Mouse (Mus musculus) MEL (cell line): ENCODE data around the gene Skp2. TPM values are rescaled to one million over a fixed set of nuclear protein-coding genes. Genes with fewer than 3 reads are reported as not detected.
A peak's percentile ranks its signal among the peaks of the same experiment; 100 is the strongest.
"Not testable (repeated sequence)": the region's sequence is repeated elsewhere in the genome, so short reads cannot be mapped to it uniquely, and the experiment has no call there.

Experiments used
- DNase-seq: peaks from one replicate; pipeline ENCODE4 v3.0.0; 2011; ENCODE audit warnings: low read depth, low spot score
- H3K27ac ChIP-seq: 2 replicates; pipeline ENCODE4 v1.5.1; 2012; ENCODE audit warnings: low read depth, mild to moderate bottlenecking, control low read depth, low read length, moderate library complexity; ENCODE audit not compliant: control insufficient read depth
- H3K27me3 ChIP-seq, 2 experiments: fragments of 150-350 bp in 1 of 2; sonication (generic) in 1 of 2; 2 replicates each; pipeline ENCODE4 v1.6.1; 2012; ENCODE audit warnings: low read length in 2 of 2, mild to moderate bottlenecking in 2 of 2, improper control_type of control experiment in 1 of 2, moderate library complexity in 1 of 2; ENCODE audit not compliant: insufficient read depth in 2 of 2, control insufficient read depth in 1 of 2
- H3K36me3 ChIP-seq, 2 experiments: 2 replicates each; pipeline ENCODE4 v1.6.1; 2012 to 2014; ENCODE audit warnings: low read length in 2 of 2, improper control_type of control experiment in 1 of 2, inconsistent platforms in 1 of 2, mild to moderate bottlenecking in 1 of 2; ENCODE audit not compliant: insufficient read depth in 2 of 2, control insufficient read depth in 1 of 2
- H3K4me1 ChIP-seq, 2 experiments: fragments of 150-350 bp in 1 of 2; sonication (generic) in 1 of 2; 2 replicates each; pipeline ENCODE4 v1.6.1; 2012; ENCODE audit warnings: low read length in 2 of 2, improper control_type of control experiment in 1 of 2, mild to moderate bottlenecking in 1 of 2; ENCODE audit not compliant: insufficient read depth in 2 of 2, control insufficient read depth in 1 of 2
- H3K4me3 ChIP-seq, 2 experiments: fragments of 150-350 bp in 1 of 2; sonication (generic) in 1 of 2; 2 replicates each; pipeline ENCODE4 v1.5.1; 2012; ENCODE audit warnings: low read depth in 2 of 2, low read length in 2 of 2, mild to moderate bottlenecking in 2 of 2, moderate library complexity in 2 of 2, control low read depth in 1 of 2, improper control_type of control experiment in 1 of 2; ENCODE audit not compliant: control insufficient read depth in 1 of 2, insufficient read depth in 1 of 2
- H3K79me2 ChIP-seq: 2 replicates; pipeline ENCODE4 v1.6.1; 2012; ENCODE audit warnings: mild to moderate bottlenecking, low read length, moderate library complexity; ENCODE audit not compliant: control insufficient read depth, poor library complexity, insufficient read depth
- H3K9ac ChIP-seq: 2 replicates; pipeline ENCODE4 v1.6.1; 2012; ENCODE audit warnings: low read depth, mild to moderate bottlenecking, control low read depth, low read length, moderate library complexity; ENCODE audit not compliant: control insufficient read depth, poor library complexity, severe bottlenecking
- H3K9me3 ChIP-seq: fragments of 150-350 bp; sonication (generic); replicated peaks from 2 replicates; pipeline ENCODE4 v1.6.1; 2012; ENCODE audit warnings: mild to moderate bottlenecking, low read length, improper control_type of control experiment, moderate library complexity; ENCODE audit not compliant: insufficient read depth
- CHD2 ChIP-seq: IDR thresholded peaks from 2 replicates; pipeline ENCODE4 v1.6.1; 2011; ENCODE audit warnings: low read length, improper control_type of control experiment
- CTCF ChIP-seq, 3 experiments: IDR thresholded peaks in 2 of 3; conservative IDR thresholded peaks in 1 of 3; 2 replicates each; pipeline ENCODE4 v1.5.1; 2011 to 2012; ENCODE audit warnings: low read length in 3 of 3, low read depth in 2 of 3, mild to moderate bottlenecking in 2 of 3, improper control_type of control experiment in 1 of 3, inconsistent platforms in 1 of 3, mixed read lengths in 1 of 3, moderate library complexity in 1 of 3; ENCODE audit not compliant: control insufficient read depth in 1 of 3, insufficient read depth in 1 of 3, poor library complexity in 1 of 3, severe bottlenecking in 1 of 3
- HCFC1 ChIP-seq: IDR thresholded peaks from 2 replicates; pipeline ENCODE4 v1.6.1; 2012; ENCODE audit warnings: low read depth, mild to moderate bottlenecking, inconsistent platforms, low read length, improper control_type of control experiment, moderate library complexity
- KAT2A ChIP-seq: conservative IDR thresholded peaks from 2 replicates; pipeline ENCODE4 v1.6.1; 2012; ENCODE audit warnings: low read depth, low read length, improper control_type of control experiment, inconsistent platforms
- MAX ChIP-seq: IDR thresholded peaks from 2 replicates; pipeline ENCODE4 v1.6.1; 2011; ENCODE audit warnings: low read length, improper control_type of control experiment
- MYC ChIP-seq: IDR thresholded peaks from 2 replicates; pipeline ENCODE4 v1.6.1; 2011; ENCODE audit warnings: low read depth, mild to moderate bottlenecking, low read length, improper control_type of control experiment, moderate library complexity
- NELFE ChIP-seq: IDR thresholded peaks from 2 replicates; pipeline ENCODE4 v1.6.1; 2011; ENCODE audit warnings: low read depth, low read length, improper control_type of control experiment
- RAD21 ChIP-seq: IDR thresholded peaks from 2 replicates; pipeline ENCODE4 v1.6.1; 2011; ENCODE audit warnings: mild to moderate bottlenecking, low read depth, low read length, improper control_type of control experiment
- SMC3 ChIP-seq: IDR thresholded peaks from 2 replicates; pipeline ENCODE4 v1.6.1; 2011; ENCODE audit warnings: low read depth, low read length, improper control_type of control experiment
- TAL1 ChIP-seq: IDR thresholded peaks from 2 replicates; pipeline ENCODE4 v1.6.1; 2012; ENCODE audit warnings: mild to moderate bottlenecking, inconsistent platforms, low read length, moderate library complexity, mixed read lengths
- TCF12 ChIP-seq: IDR thresholded peaks from 2 replicates; pipeline ENCODE4 v1.6.1; 2014; ENCODE audit warnings: low read depth, mild to moderate bottlenecking, inconsistent platforms, low read length, improper control_type of control experiment, moderate library complexity
- UBTF ChIP-seq: IDR thresholded peaks from 2 replicates; pipeline ENCODE4 v1.6.1; 2012; ENCODE audit warnings: low read depth, mild to moderate bottlenecking, inconsistent platforms, low read length, improper control_type of control experiment, moderate library complexity, borderline replicate concordance; ENCODE audit not compliant: insufficient read depth
- USF1 ChIP-seq: IDR thresholded peaks from 2 replicates; pipeline ENCODE4 v1.6.1; 2014; ENCODE audit warnings: low read depth, mild to moderate bottlenecking, inconsistent platforms, low read length, improper control_type of control experiment, moderate library complexity
- USF2 ChIP-seq, 2 experiments: IDR thresholded peaks; 2 replicates each; pipeline ENCODE4 v1.6.1; 2011 to 2012; ENCODE audit warnings: improper control_type of control experiment in 2 of 2, low read length in 2 of 2, borderline replicate concordance in 1 of 2, inconsistent platforms in 1 of 2, low read depth in 1 of 2, mild to moderate bottlenecking in 1 of 2; ENCODE audit not compliant: insufficient read depth in 1 of 2
- ZC3H11A ChIP-seq: IDR thresholded peaks from 2 replicates; pipeline ENCODE4 v1.6.1; 2012; ENCODE audit warnings: low read depth, mild to moderate bottlenecking, inconsistent platforms, low read length, improper control_type of control experiment
- ZNF384 ChIP-seq: IDR thresholded peaks from 2 replicates; pipeline ENCODE4 v1.6.1; 2012; ENCODE audit warnings: low read depth, mild to moderate bottlenecking, inconsistent platforms, low read length, improper control_type of control experiment
- polyA plus RNA-seq, 2 experiments: library from polyadenylated mRNA; stranded (reverse) in 1 of 2; unstranded in 1 of 2; fragments of >175 nt in 1 of 2; fragments of >200 nt in 1 of 2; gene quantifications; 2 replicates each; pipeline versions ENCODE4 v1.2.1 to v1.2.4; 2012; ENCODE audit warnings: low replicate concordance in 2 of 2, low read depth in 1 of 2; ENCODE audit not compliant: insufficient read length in 2 of 2, insufficient read depth in 1 of 2, missing spikeins in 1 of 2
- total RNA-seq: library from RNA; depleted of rRNA; stranded (reverse); fragments of 300-350 nt; gene quantifications from 2 replicates; pipeline ENCODE4 v1.2.3, GENCODE M21; 2012

Gene Skp2
- total and polyA plus RNA-seq, 3 experiments, result 46.9 to 61.4 TPM; not detected in 1

GRCm38 (mm10) chr15:9192685-9193084, 37.5 kb upstream of the Skp2 start:
- not testable (repeated sequence) for H3K9me3 ChIP-seq, H3K36me3 ChIP-seq, H3K4me3 ChIP-seq, H3K4me1 ChIP-seq, H3K79me2 ChIP-seq, H3K9ac ChIP-seq, H3K27ac ChIP-seq, H3K27me3 ChIP-seq
- TF ChIP-seq ZC3H11A (peak; percentile 52), MYC (peak; percentile 49; the same call in 1 of the 2 replicates), SMC3 (peak; percentile 72), RAD21 (peak; percentile 76), MAX (peak; percentile 39; the same call in 1 of the 2 replicates), CTCF (IDR thresholded peaks at IDR 0.05 in 2 of 3, conservative IDR thresholded peaks at IDR 0.05 in 1 of 3; ENCODE audit: control insufficient read depth in 1 of 3, insufficient read depth in 1 of 3, low read depth in 2 of 3, low read length in 3 of 3, poor library complexity in 1 of 3, severe bottlenecking in 1 of 3) (peak in 2 of 3 experiments; percentile 33 to 71; a peak in 4 of 6 replicates), USF1 (peak; percentile 71)
- DNase-seq, result peak; percentile 65

DNA sequence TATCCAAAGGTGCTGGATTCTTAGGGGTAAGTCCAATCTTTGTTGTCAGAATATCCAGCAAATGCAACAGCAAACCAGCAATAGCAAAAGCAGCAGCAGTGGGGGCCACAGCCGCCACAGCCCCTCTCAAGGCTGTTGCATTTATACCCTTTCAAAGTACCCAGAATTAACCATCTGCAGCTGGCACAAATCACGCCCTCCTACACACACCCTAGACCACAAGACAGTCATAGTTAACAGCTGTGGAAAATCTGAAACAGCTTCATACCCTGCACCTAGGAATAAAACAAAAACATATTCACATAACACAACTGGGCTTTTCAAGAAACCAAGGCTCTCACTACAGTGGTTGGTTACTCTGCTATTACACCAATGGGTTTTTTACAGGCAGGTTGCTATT, 34.6 kb upstream of the Skp2 start:
- peaks cover 0 to 4% of the 10 kb centered on the region in 2 experiments; a peak in 2 of 4 replicates for H3K36me3 ChIP-seq
- no peak for TF ChIP-seq KAT2A
- TF ChIP-seq USF2 (IDR thresholded peaks at IDR 0.05; ENCODE audit: borderline replicate concordance in 1 of 2, insufficient read depth in 1 of 2, low read depth in 1 of 2, low read length in 2 of 2), result no peak
- no peak for TF ChIP-seq ZNF384
- no peak for TF ChIP-seq NELFE
- TF ChIP-seq TCF12, result no peak
- TF ChIP-seq CHD2, result no peak
- TF ChIP-seq HCFC1, result no peak
- no peak for TF ChIP-seq TAL1
- H3K4me3 ChIP-seq, result no peak overlapping the region
- no peaks in the 10 kb centered on the region for H3K4me1 ChIP-seq
- no peak overlapping the region for H3K9ac ChIP-seq
- no peak overlapping the region for H3K27ac ChIP-seq
- no peaks in the 10 kb centered on the region for H3K79me2 ChIP-seq
- H3K9me3 ChIP-seq, result no peaks in the 10 kb centered on the region
- H3K27me3 ChIP-seq, result no peaks in the 10 kb centered on the region
- no peak for DNase-seq

DNA sequence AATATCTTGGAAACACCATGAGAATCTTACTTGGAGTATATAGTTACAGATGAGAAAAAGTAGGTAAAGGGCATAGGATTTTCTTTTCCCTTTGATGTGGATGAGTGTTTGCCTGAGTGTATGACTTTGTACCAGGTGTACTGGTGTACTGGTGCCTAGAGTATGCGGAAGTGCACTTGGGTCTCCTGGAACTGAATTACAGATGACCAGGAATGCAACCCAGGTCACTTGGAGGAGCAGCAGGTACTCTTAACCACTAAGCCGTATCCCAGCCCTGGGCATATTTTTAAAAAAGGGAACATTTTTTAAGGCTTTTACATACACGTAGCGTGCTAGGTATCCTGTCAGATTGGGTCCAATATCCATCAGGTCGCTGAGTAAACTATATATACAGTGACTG, 28.8 kb upstream of the Skp2 start:
- Histone ChIP-seq H3K9me3 (no peaks in the 10 kb centered on the region), H3K27ac (no peak overlapping the region), H3K9ac (no peak overlapping the region), H3K27me3 (no peaks in the 10 kb centered on the region), H3K36me3 (peaks cover 0 to 4% of the 10 kb centered on the region in 2 experiments; a peak in 2 of 4 replicates), H3K79me2 (no peaks in the 10 kb centered on the region), H3K4me3 (no peak overlapping the region), H3K4me1 (no peaks in the 10 kb centered on the region)
- TF ChIP-seq UBTF, result no peak
- DNase-seq, result no peak
